Mouse (Mus musculus) heart, adult 2 months (tissue): ENCODE measurements at regions not wholly inside any gene's neighbourhood (a gene's known extent, or its start where the extent isn't known, plus 50 kb on each side); places are given as distances from the start of the nearest gene placed in this dataset.

Source experiments
- CTCF ChIP-seq: fragments of 200-600 bp; IDR thresholded peaks from 2 replicates; pipeline ENCODE4 v1.8.1; 2022; ENCODE audit warnings: antibody characterized with exemption, mild to moderate bottlenecking, moderate library complexity
- EP300 ChIP-seq: fragments of 200-500 bp; IDR thresholded peaks from 2 replicates; pipeline ENCODE4 v1.6.1; 2011; ENCODE audit warnings: low read depth, low read length, control low read depth; ENCODE audit not compliant: insufficient read depth
- POLR2A ChIP-seq: fragments of 200-500 bp; IDR thresholded peaks from 2 replicates; pipeline ENCODE4 v1.6.1; 2011; ENCODE audit warnings: mild to moderate bottlenecking, low read depth, low read length, control low read depth; ENCODE audit not compliant: insufficient read depth

- TF ChIP-seq CTCF (no peak), EP300 (no peak), POLR2A (no peak)
Observed at GRCm38 (mm10) chr15:5817901-5818576, 481.5 kb upstream of the Dab2 start.
